Mouse (Mus musculus) small intestine, adult 2 months (tissue): Measurements from ENCODE around the gene Adamts10. TPM values are rescaled to one million over a fixed set of nuclear protein-coding genes. Genes with fewer than 3 reads are reported as not detected.
A peak's percentile ranks its signal among the peaks of the same experiment; 100 is the strongest.

ENCODE experiments used
- H3K27ac ChIP-seq: fragments of 200-500 bp; 2 replicates; pipeline ENCODE4 v1.5.1; 2012; ENCODE audit warnings: low read depth, low read length, control low read depth, inconsistent platforms; ENCODE audit not compliant: insufficient read depth
- H3K27me3 ChIP-seq: fragments of 200-500 bp; 2 replicates; pipeline ENCODE4 v1.6.1; 2012; ENCODE audit warnings: mild to moderate bottlenecking, moderate library complexity, low read length, inconsistent platforms; ENCODE audit not compliant: control insufficient read depth, insufficient read depth
- H3K36me3 ChIP-seq: fragments of 200-500 bp; 2 replicates; pipeline ENCODE4 v1.6.1; 2012; ENCODE audit warnings: mild to moderate bottlenecking, low read length, control low read depth, inconsistent platforms; ENCODE audit not compliant: control insufficient read depth, insufficient read depth
- H3K4me1 ChIP-seq: fragments of 200-500 bp; 2 replicates; pipeline ENCODE4 v1.6.1; 2012; ENCODE audit warnings: low read length, inconsistent platforms, mixed read lengths; ENCODE audit not compliant: control insufficient read depth, insufficient read depth, insufficient read length
- H3K4me3 ChIP-seq: fragments of 200-500 bp; 2 replicates; pipeline ENCODE4 v1.5.1; 2012; ENCODE audit warnings: low read depth, mild to moderate bottlenecking, control low read depth, inconsistent platforms, low read length, moderate library complexity
- CTCF ChIP-seq: fragments of 200-500 bp; IDR thresholded peaks from 2 replicates; pipeline ENCODE4 v1.5.1; 2012; ENCODE audit warnings: low read depth, mild to moderate bottlenecking, control low read depth, inconsistent platforms, low read length, moderate library complexity, mixed read lengths; ENCODE audit not compliant: insufficient replicate concordance, insufficient read length; ENCODE audit errors: extremely low read depth
- POLR2A ChIP-seq: fragments of 200-500 bp; IDR thresholded peaks from 2 replicates; pipeline ENCODE4 v1.6.1; 2012; ENCODE audit warnings: low read depth, mild to moderate bottlenecking, control low read depth, inconsistent platforms, low read length, moderate library complexity
- WGBS: fragments of 180-500 bp; shearing (Covaris S2); methylation state at CpG from one replicate; pipeline ENCODE4 v1.1.7; 2018; 5-methylcytosine and 5-hydroxymethylcytosine counted together
- polyA plus RNA-seq: library from polyadenylated mRNA; depleted of rRNA; stranded (reverse); fragments of >200 nt; gene quantifications from 2 replicates; pipeline ENCODE4 v1.2.3, GENCODE M21; 2012

Adamts10 gene
- polyA plus RNA-seq, 1 experiment = 28.2 TPM

DNA sequence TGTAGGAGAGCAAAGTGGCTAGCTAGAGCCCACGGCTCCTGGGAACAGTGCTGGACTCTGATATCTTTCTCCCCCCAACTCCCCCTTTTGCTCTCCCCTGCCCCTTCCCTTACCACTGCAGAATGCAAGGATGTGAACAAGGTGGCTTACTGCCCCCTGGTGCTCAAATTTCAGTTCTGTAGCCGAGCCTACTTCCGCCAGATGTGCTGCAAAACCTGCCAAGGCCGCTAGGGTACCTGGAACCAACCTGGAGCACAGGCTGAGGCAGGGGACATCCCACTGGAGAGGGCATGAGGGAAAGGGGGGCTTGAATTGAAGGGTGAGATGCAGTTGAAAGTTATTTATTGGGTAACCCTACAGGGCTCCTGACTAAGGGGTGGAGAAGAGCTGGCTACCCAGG, 29.0 kb downstream of the Adamts10 start:
- 58% methylated on average over 4 of the region's 4 CpGs for WGBS
- no peak for TF ChIP-seq POLR2A
- peak; percentile 57; the same call in 1 of the 2 replicates for TF ChIP-seq CTCF
- H3K36me3 ChIP-seq = peaks cover 1% of the 10 kb centered on the region; the same call in 1 of the 2 replicates
- no peak overlapping the region for H3K27ac ChIP-seq
- no peaks in the 10 kb centered on the region for H3K4me1 ChIP-seq
- no peaks in the 10 kb centered on the region for H3K27me3 ChIP-seq
- H3K4me3 ChIP-seq = no peak overlapping the region

DNA sequence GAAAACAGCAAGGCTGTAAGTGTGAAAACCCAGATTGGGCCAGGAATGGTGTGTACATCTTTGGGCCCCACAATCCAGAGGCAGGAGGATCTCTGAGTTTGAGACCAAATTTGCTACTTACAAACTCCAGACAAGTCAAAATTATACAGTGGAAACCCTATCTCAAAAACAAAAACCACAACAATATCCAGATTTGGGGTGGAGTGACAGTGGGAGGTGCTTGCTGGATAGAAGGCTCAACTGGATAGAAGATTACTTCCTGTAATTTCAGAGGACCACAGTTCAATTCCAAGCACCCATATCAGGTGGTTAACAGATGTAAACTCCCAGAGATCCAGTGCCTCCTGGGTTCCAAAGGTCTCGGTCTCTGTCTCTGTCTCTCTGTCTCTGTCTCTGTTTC, 30.5 kb downstream of the Adamts10 start:
- Histone ChIP-seq H3K36me3 (0 out of 2 replicates have a peak, but pooled peaks cover 1% of the 10 kb centered on the region), H3K4me3 (no peak overlapping the region), H3K4me1 (no peaks in the 10 kb centered on the region), H3K27me3 (no peaks in the 10 kb centered on the region), H3K27ac (no peak overlapping the region)
- WGBS = 95% methylated on average over 1 of the region's 1 CpGs
- no peak for TF ChIP-seq CTCF

DNA sequence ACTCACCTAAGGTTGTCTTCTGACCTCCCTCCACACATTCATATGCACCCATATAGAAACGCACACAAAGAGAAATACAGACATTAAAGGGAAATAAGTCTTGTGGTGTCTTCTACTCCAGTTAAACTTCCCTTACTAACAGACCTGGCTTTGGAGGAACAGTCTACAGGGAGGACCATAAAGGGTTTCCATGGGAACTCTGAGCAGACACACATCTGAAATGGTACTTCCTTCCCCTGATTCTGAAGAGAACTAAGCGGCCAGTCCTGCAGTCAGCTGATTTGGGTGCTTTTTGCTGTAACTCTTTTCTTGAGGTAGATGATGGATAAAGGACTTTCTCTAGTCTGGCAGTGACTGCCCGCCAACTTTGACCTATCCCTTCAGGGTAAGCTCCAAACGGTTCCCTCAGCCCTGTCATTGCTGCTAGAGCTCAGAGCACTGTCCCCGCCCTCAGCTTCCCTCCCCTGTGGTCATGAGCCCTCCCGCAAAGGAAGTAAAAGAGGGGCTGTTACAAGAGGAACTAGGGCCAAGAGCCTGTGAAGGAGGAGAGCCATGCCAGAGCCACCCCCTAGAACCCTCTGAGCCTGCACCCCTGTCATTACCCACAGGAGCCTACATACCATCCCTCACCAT, 31.3 kb downstream of the Adamts10 start, which contains the start of gene Myo1f:
TSS of gene Myo1f (plus strand) at position 485 of the 633 bp plus-strand sequence.
- WGBS = 35% methylated on average over 6 of the region's 6 CpGs

DNA sequence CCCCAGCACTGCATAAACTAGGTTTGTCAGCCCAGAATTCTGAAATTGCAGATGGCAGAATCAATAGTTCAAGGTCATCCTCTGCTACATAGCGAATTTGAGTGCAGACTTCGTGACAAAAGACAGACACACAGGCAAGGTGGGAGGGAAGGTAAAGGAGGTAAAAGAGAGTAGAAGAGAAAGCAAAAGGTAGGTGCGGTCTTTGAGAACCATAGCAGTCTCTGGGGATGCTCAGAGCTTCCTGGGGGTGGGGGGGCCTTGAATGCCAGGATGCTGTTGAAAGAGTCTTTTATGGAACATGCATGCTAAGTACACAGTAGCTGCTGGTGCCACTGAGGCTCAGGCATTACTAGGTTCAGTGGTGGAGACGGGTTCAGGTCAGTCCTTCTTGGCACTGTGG, 33.9 kb downstream of the Adamts10 start:
- WGBS = 57% methylated on average over 4 of the region's 4 CpGs
- TF ChIP-seq CTCF (no peak), POLR2A (no peak)
- H3K27me3 ChIP-seq = no peaks in the 10 kb centered on the region
- 0 out of 2 replicates have a peak overlapping the region, but pooled peaks have one; percentile 42 for H3K27ac ChIP-seq
- no peak overlapping the region for H3K4me3 ChIP-seq
- no peaks in the 10 kb centered on the region for H3K4me1 ChIP-seq
- H3K36me3 ChIP-seq = no peaks in the 10 kb centered on the region

More for the DNA sequence above, 31.3 kb downstream of the Adamts10 start, which contains the start of gene Myo1f:
- Histone ChIP-seq H3K4me3 (peak within 1 kb of the TSS; percentile 22; the same call in 1 of the 2 replicates), H3K27me3 (no peaks in the 10 kb centered on the region), H3K4me1 (no peaks in the 10 kb centered on the region), H3K27ac (peak within 1 kb of the TSS; percentile 77), H3K36me3 (0 out of 2 replicates have a peak, but pooled peaks cover 1% of the 10 kb centered on the region)
- no peak for TF ChIP-seq POLR2A
- no peak for TF ChIP-seq CTCF

DNA sequence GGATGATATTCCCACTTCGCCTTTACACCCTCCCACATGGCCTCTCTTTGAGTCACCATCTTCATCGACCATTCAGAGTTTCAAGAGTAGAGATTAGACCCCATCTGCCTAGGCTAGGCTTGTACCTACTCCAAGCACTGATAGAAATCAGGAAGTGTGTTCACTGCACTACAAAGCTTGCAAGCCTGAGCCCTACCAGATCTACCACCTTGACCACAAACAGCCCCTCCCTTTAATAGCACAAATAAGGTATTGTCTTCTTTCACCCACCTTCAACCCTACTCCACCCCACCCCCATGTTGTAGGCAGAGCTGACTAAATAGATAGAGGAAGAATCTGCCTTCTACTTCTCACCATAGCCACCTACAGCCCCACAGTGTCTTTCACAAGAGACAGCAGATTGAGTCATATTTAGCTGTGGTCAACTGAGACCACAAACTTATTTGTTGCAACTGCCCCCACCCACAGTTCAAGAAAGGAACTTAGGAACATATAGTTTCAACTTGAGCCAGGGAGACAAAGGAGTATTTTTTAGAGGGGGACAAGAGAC, 39.6 kb downstream of the Adamts10 start:
- H3K36me3 ChIP-seq = no peaks in the 10 kb centered on the region
- 64% methylated on average over 2 of the region's 2 CpGs for WGBS
- H3K27me3 ChIP-seq = no peaks in the 10 kb centered on the region
- H3K27ac ChIP-seq = peak overlapping the region; percentile 85
- H3K4me1 ChIP-seq = no peaks in the 10 kb centered on the region
- no peak overlapping the region for H3K4me3 ChIP-seq
- no peak for TF ChIP-seq POLR2A
- no peak for TF ChIP-seq CTCF

DNA sequence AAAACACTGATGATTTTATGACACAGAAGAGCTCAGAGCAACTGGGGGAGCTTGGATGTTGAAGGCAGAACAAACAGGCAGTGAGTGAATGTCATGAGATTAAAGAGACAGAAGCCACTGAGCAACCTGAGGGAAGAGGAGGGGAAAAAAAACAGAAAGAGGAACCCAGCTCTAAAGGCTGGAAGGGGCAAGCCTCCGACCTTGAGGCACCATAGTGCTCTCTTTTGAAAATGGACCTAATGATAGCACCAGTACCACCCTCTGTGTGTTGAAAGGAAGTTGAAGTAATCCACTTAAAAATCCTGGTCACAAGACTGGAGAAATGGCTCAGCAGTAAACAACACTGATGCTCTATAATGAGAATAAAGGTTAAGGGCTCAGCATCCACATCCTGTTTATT, 40.6 kb downstream of the Adamts10 start:
- Histone ChIP-seq H3K27ac (peak overlapping the region; percentile 72), H3K36me3 (no peaks in the 10 kb centered on the region), H3K4me1 (no peaks in the 10 kb centered on the region), H3K4me3 (no peak overlapping the region), H3K27me3 (no peaks in the 10 kb centered on the region)
- TF ChIP-seq POLR2A = no peak
- WGBS = 48% methylated on average over 1 of the region's 1 CpGs

DNA sequence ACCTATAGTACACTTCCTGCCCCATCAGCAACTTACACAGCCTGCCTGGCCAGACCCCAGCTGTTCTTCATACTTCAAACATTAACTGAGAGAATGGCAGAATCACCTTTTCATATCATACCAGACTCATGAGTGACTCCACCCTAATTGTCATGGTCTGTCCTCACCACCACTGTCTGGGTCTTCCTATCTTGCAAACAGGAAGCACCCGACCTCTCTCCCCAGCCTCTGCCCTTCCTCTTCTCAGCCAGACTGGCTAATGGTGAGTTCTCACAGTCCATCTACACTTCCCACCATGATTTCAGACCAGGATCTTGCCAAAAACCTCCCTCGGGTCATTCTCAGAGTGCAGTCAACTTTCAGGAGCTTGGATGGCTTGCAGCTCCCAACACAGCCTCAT, 42.2 kb downstream of the Adamts10 start:
- H3K27me3 ChIP-seq = no peaks in the 10 kb centered on the region
- H3K27ac ChIP-seq = 0 out of 2 replicates have a peak overlapping the region, but pooled peaks have one; percentile 12
- H3K4me3 ChIP-seq = no peak overlapping the region
- TF ChIP-seq CTCF = no peak
- no peak for TF ChIP-seq POLR2A
- no peaks in the 10 kb centered on the region for H3K4me1 ChIP-seq
- 58% methylated on average over 2 of the region's 2 CpGs for WGBS
- no peaks in the 10 kb centered on the region for H3K36me3 ChIP-seq

DNA sequence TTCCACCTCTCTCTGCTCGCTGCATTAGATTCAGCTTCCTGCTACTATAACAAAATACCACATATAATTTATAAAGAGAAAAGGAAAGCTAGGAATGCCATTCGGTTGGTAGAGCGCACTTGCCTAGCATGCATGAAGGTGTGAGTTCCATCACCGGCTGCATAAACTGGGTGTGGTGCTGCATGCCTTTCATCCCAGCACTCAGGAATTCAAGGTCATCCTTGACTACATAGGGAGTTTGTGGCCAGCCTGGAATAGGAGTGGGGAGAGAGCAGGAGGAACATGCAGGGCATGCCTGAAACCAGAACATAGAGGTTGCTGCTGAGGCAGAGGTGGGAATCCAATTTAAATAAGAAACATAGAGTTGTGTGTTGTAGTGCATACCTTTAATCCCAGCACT, 60.1 kb downstream of the Adamts10 start:
- no peak overlapping the region for H3K4me3 ChIP-seq
- no peaks in the 10 kb centered on the region for H3K4me1 ChIP-seq
- no peaks in the 10 kb centered on the region for H3K27me3 ChIP-seq
- 66% methylated on average over 4 of the region's 4 CpGs for WGBS
- H3K36me3 ChIP-seq = no peaks in the 10 kb centered on the region
- H3K27ac ChIP-seq = no peak overlapping the region
- TF ChIP-seq CTCF = no peak
- TF ChIP-seq POLR2A = no peak
